Mouse (Mus musculus): ENCODE results near the gene Emb.

DNA sequence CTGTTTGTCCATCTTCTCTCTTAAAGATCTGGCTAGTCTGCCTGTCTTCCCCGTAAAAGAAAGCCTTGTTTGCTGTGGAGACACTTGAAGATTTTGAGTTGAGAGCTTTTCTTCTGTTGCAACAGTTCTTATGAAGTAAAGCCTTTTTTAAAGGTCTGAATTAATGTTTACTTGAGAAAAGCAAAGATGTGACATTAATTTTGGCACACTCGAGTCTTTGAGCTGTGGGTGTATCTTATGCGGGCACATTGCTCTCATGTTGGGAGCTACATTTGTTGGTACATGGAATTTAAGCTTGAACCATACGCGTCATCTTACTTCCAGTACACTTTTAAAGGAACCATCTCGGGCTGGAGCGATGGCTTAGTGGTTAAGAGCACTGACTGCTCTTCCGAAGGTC lies 25.5 kb downstream of the Emb start:
- no peak for TF ChIP-seq CTCF (conservative IDR thresholded peaks at IDR 0.05; ENCODE audit: low read length)
- TF ChIP-seq POU5F1 (IDR thresholded peaks at IDR 0.05; ENCODE audit: borderline replicate concordance, low read length) = no peak

Data from E14TG2a.4 (cell line).